Mouse (Mus musculus): Measurements from ENCODE around the gene Mettl24.
"Not testable (repeated sequence)": the region's sequence is repeated elsewhere in the genome, so short reads cannot be mapped to it uniquely, and the experiment has no call there.

The Mettl24 gene

DNA sequence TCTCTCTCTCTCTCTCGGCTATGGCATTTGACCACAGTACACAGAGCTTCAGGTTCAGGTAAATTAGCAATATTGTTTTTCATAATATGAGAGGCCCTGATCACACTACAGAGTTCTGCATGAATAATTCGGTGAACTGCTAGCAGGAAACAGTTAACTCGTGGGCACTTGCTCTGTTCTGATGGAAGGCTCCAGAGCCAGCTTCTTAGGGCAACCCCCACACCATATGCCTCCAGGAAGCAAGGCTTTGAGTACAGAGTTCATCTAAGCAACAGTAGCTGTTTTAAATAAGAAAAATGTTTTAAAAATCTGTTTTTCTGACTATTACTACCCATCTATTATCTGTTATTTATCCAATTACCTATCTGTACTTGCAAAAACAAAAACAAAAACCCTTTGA, 50.2 kb downstream of the Mettl24 start:
- no peak for DNase-seq (ENCODE audit: low read depth in 1 of 2, low spot score in 2 of 2)

DNA sequence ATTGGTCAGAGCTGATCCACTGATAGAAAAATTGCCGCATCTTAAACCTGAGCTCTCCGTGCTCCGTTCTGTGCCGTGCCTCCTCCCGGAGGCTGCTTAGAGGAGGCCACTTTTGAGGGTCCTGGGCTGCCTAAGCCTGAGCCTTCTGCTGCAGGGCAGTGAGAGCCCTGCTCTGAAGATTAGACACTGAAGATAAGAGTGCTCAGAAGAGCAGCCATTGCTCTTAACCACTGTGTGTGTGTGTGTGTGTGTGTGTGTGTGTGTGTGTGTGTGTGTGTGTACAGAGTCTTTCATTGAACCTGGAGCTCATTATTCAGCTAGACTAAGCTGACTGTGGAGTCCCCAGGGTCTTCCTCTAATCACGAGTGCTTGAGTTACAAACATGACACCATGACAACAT, 53.1 kb downstream of the Mettl24 start:
- no peak for DNase-seq (ENCODE audit: low read depth in 1 of 2, low spot score in 2 of 2)

DNA sequence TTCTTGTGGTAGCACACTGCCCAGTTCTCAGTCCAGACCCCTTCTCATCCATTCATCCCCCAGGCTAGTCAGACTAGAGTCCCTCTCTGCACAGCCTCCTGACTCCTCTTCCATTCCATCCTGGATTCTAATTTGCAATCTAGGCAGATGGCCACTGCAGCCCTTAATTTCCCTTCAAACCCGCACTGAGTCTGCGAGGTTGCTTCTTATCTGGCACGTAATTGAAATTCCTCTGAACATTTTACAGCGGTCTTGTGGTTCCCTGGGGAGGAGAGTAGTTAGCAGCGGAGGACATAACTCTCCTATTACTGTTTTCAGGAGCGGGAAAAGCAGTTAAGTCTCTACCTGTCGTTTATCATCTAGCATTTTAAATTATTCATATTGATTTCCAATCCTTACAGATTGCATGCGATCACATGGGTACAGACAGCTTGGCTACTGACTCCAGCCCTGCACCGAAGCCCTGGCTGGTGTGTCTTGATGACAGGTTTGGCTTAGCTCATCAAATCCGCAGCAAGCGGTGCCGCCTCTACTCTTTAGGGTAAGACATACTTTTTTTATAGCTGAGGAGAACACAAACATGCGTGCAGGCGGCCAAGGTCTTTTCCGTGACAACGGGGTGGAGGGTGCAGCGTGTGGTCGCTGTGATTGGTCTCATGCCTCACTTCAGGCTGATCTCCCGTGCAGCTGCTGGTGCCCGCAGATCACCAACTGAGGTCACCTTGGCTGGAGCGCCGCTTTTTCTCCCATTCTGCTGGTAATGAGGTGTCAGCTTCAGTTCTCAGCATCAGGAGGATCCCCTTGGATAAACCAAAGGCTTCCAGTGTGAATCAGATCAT, 54.4 kb downstream of the Mettl24 start:
- DNase-seq (ENCODE audit: low read depth in 1 of 2, low spot score in 2 of 2): no peak

DNA sequence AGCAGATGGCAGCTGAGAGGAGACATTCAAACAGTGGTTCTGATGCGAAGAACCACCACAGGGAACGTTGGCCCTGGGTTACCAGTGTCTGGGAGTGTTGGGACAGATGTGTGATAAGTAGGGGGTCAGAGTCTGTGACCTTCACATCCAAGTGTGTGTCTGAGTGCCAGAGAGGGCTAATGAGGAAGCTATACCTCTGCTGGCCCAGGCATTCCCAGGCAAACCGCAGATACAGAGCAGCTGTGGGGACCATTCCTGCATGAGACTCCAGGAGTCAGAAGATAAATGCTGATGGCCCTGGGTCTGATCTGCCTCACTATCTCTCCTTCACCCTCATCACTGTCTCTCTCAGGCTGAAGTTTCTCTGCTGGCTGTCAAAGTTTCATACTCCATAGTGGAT, 57.6 kb downstream of the Mettl24 start:
- no peak for DNase-seq (ENCODE audit: low read depth in 1 of 2, low spot score in 2 of 2)

DNA sequence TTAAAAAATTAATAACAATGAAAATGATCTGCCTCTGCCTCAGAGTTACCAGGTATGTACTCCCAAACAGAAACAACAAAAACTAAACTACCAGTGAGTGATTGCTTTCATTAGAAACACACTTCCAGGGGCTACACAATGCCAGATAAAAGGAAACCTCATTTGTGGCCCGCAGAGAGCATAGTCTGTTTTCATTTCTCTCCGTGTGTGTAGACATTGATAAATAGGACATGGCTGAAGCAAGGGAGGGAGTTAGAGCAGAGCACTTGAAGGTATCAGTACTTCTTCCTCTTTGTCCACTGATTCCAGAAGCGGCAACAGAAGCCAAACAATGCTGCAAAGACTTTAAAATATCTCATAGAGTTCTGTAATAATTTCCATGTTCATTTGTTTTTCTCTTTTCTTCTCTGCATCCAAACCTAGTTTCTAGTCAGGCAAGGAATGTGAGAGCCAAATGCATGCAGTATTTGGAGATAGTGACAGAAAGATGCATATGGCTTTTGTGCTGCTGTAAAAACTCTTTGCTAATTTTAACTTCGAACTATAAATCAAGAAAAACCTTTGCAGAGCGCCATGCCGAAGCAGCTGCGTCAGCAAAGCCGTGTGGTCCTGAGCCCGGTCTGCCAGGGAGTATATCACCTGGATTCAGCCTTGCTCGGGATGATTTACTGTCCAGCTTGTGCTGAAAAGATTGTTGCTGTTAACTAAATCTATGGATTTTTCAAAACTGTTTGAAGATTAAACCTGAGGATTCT, 67.4 kb downstream of the Mettl24 start:
- no peak for DNase-seq (ENCODE audit: low read depth in 1 of 2, low spot score in 2 of 2)

DNA sequence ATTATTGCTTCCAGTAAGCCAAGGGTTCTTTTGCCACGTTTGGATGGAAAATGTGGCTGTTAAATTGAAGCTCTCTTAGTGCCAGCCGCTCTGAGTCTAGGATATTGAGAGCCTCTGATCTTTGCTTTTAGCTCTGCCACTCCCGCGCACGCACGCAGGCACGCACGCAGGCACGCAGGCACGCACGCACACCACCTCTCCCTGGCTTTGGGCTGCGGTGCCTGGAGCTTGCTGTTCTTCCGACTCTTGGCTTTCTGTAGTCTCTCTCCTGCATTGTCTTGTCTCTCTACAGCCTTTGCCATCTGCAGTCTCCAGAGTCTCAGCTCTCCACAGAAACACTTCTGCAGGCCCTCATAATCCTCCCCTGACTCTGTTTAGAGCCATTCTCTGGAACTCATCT, 68.1 kb downstream of the Mettl24 start:
- no peak for DNase-seq (ENCODE audit: low read depth in 1 of 2, low spot score in 2 of 2)

DNA sequence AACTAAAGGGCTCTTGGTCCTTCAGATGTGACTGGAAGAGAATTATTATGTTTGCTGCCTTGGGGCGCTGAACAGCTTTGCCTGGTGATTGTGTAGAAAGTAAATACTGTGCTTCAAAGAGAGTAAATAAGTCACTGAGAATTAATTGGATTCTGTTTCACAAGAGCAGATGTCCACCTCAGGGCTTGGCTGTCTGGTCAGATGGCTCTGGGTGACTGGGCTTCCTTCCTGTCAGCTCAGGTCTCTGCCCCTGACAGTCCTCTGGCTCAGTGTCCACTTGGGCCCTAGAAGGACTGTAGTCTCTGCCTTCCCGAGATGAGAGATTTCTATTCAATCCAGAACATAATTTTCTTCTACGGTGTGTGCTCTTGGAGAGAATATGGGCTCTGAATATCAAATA, 70.0 kb downstream of the Mettl24 start:
- no peak for DNase-seq (ENCODE audit: low read depth in 1 of 2, low spot score in 2 of 2)

DNA sequence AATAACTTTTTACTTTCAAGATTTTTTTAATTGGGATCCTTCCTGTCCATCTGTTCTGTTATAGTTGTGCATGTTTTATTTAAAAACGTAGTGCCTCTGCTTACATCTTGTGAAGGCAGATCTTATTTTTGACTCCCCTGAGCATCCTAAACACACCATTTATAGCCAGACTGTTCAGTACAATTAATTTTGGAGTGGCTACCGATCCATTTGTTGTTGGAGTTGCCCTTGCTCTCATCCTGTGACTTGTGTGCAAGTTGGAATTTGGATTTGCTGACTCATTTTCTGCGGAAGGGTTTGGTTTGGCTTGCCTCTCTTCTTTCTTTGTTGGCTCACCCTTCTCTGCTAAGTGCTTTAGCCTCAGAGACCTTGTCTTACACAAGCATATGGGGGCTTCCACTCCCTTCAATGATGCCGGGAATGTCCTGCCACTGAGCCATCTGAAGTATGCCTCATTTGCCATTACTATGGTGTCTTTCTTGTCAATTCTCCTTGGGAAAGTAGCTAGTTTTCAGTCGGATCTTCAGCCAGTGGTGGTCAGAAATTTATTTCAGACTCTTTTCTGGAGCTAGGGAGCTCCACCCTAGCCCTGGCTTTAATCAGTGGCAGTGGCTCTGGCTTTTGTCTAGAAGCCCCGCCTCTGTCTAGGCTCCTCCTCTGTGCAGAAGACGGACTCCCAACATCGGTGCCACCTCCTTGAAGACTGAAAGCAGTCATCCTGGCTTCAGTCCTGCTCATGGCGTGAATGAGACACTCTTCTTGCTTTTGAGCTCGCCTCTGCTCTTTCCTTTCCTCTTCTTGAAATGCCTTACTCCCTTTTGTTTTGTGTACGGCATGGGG, 75.3 kb downstream of the Mettl24 start:
- no peak for DNase-seq (ENCODE audit: low read depth in 1 of 2, low spot score in 2 of 2)

DNA sequence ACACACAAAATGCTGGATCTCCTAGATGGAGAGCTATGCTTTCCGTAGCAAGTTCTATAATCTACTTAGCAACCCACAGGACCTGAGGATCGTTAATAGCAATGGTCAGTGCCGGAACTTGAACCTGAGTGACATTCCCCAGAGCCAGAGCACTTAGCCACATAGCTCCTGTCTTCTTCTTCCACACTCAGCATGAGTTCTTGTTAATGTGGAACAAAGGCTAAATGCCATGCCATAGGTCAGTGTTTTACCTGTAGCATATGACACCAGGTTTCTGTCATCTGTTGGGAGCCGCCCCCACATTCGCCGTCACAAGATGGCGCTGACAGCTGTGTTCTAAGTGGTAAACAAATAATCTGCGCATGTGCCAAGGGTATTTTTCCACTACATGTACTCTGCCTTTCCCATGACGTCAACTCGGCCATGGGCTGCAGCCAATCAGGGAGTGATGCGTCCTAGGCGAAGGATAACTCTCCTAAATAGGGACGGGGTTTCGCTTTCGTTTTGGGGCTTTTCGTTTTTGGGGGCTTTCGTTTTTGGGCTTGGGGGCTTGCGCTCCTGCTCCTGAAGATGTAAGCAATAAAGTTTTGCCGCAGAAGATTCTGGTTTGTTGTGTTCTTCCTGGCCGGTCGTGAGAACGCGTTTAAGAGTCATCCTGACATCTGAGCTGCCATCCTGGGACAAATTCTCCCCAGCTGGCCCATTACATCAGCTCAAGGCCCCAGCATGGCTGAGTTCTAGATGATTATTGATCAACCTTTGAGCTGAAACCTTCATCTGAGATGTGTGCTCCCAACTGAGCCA, 76.5 kb downstream of the Mettl24 start:
- not testable (repeated sequence) for DNase-seq (ENCODE audit: low read depth in 1 of 2, low spot score in 2 of 2)

DNA sequence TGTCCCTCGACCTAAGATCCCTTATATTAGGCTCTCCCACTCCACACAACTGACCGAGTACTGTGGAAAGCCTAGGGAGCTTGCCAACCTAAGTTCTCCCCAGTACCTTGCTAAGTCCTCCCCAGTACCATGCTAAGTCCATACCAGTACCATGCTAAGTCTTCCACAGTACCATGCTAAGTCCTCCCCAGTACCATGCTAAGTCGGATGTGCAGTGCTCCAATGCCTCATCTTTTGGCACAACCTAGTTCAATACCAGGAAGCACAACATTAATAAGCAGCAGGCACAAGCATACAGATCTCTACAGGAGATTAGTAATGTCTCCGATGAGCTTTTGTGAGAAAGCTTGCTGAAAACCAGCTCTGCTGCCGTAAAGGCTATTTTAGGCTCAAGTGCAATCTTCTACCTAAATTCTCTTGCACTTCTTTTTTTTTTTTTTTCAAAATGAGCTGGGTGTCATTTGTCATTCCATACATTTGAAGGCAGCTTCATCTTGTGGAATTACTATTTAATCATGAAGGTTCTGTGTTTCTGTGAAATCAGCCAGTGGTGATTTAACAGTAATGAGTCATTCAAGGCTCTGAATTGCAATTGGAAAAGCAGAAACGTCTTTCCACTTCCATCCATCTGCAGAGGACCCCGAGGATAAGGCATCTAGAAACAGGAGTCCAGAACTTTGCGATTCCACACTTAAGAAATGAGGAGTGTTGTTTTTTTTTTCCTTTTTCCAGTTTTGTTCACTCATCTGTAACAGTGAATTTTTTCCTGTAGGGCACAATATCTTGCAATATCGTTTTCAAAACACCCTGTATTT, 77.3 kb downstream of the Mettl24 start:
- DNase-seq (ENCODE audit: low read depth in 1 of 2, low spot score in 2 of 2): no peak

DNA sequence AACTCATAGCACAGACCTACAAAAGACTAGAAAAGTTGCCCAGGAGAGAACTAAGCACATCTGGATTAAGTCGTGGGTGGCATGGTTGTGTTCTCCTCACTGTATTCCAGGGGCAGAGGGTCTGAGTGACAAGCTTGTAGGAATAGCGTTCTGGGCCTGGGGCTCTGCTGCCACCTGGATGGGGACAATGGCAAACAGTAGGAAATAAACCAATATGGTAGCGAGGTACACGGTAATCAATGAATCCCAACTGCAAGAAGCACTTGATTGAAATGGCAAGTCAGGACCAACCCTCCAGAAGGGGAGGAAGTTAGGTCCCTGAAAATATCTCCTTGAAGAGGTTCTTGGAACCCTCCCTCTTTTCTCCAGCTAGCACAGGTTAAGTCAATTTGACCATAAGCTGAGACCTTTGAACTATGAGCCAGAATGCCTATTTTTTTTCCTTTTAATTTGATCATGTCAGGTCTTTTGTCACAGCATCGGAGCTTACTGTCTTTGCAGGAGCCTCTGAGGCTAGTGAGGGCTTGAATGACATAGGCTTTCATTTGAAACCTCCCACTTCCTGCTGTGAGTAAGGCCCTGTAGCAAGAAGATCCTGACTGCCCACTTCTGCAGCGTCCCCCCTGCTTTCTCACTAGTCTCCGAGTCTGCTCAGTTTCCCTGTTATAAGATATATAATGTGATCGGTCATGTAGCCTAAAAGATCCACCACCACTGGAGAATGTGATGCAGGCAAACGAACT, 78.1 kb downstream of the Mettl24 start:
- no peak for DNase-seq (ENCODE audit: low read depth in 1 of 2, low spot score in 2 of 2)

DNA sequence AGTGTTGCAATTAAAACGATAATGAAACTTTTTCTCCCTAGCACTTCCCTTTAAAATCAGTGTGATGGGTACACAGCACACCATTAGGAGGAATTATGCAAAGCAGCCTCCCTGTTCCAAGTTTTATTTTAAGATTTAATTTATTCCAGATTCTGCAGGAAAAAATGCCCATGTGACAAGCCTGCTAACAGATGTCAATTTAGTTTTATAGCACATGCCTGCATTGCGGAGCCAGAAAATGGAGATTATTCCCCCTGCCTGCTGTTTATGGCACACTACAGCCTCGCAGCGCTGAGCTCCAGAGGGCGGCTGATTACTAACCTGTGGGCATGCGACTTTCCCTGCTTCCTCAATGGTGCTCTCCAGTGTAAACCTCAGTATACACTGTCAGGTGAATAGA, 79.5 kb downstream of the Mettl24 start:
- no peak for DNase-seq (ENCODE audit: low read depth in 1 of 2, low spot score in 2 of 2)

DNA sequence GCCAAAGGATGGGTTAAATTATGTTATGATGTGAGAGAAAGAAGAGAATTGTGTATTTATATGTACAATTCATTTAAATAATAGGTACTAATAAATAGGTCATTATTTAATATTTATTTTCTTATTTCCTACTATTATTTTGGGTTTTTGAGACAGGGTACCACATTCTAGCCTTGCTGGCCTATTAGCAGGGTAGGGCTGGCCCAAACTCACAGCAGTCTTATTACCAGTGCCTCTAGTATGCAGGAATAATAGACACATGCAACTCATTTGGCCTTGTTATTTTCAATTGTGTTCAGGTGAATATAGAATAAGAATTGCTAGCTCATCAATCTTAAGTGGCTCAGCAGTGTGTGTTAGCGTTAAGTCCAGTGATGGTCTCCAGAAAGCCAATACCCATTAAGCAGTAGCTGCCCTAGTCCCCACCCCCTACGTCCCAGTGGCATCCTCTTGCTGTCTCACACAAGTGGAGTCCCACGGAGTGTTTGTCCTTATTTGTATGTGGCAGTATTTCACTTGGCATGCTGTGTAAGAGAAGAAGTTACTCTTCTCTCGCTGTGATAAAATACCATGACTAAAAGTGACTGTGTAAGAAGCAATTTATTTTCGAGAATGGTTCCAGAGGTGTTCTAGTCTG, 80.1 kb downstream of the Mettl24 start:
- DNase-seq (ENCODE audit: low read depth in 1 of 2, low spot score in 2 of 2): no peak

DNA sequence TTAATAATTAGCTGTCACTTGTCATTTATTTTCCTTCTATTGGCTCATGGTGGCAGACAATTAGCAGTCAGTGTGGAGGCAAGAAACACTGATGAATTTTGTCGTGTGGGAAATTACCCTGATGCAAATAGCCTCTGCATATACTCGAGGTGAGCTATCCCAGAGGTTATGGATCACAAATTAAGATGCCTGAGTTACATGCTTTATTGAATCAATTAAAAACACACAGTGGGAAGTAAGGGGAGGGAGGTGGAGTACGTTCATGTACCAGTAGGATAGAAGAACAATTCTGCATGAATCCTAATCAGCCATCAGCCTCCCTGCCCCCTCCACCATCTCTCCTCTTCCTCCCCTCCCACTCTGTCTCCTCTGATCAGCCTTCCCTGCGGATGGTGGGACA, 89.2 kb downstream of the Mettl24 start:
- no peak for DNase-seq (ENCODE audit: low read depth in 1 of 2, low spot score in 2 of 2)

DNA sequence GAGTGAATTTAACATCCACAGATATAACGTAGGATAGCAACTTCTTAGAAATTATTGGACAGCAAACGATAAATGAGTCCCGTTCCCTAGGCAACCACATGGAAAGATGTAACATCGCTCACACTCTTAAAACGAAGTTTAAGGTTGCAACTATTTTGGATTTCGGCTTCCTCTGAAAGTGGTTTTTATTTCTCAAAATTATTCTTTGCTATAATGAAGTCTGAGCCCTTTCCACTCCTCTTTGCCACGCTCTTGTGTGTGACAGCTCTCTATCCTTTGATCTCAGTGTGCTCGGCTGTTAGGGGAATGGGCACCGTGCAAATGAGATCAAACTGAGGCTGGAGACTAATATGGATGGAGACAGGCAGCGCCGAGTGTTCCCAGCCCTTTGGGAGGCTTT, 92.1 kb downstream of the Mettl24 start:
- no peak for DNase-seq (ENCODE audit: low read depth in 1 of 2, low spot score in 2 of 2)

DNA sequence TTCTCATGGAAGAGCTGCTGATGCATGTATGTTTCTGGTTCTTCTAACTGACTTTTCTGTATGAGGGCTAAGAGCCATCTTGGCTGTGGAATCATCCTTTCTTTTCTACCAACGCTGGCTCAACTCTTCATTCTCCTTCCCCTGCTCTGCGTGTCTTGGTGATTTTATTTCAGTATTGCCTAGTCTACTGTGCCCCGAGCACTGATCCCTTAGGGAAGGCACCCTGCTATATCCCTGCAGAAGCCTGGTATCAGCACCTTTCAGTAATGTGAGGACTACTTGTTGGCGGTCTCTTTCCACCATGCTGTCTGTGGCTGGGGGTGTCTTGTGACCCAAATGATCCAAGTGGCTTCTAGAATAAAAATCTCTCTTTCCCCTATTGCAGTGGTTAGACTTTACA, 92.6 kb downstream of the Mettl24 start:
- no peak for DNase-seq (ENCODE audit: low read depth in 1 of 2, low spot score in 2 of 2)

DNA sequence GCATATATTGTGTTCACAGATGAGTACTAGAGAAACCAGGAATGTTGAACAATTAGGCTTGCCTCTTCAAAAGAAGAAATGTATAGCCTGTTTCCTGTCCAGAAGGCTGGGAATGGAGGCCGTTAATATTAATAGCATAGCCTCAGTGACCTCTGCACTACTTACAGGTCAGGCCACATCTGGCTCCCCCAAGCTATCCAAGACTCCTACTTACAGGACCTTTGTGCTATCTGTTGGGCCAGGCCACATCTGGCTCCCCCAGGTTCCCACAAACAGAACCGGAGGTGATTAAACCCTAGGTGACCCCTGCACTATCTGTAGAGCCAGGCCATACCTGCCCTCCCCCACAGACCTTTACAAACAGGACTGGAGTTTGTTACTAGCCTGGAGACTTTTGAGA, 94.1 kb downstream of the Mettl24 start:
- DNase-seq (ENCODE audit: low read depth in 1 of 2, low spot score in 2 of 2): no peak

DNA sequence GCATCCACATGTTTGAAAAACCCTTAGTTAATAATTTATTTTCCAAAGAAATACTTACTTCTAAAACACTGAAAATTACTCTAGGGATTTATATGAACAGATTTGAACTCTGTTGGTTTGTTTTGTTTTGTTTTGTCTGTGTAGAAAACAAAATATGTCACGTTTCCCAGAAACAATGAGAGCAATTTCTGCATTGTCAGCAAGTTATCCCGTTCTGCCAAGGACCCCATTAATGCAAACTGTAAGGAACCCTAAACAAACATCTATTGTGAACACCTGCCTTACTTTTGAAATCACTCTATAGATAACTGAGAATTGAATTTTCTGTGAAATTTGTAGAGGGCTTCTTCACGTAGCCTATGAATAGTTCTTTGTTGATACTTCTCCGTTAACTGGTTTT, 95.4 kb downstream of the Mettl24 start:
- DNase-seq (ENCODE audit: low read depth in 1 of 2, low spot score in 2 of 2): no peak

DNA sequence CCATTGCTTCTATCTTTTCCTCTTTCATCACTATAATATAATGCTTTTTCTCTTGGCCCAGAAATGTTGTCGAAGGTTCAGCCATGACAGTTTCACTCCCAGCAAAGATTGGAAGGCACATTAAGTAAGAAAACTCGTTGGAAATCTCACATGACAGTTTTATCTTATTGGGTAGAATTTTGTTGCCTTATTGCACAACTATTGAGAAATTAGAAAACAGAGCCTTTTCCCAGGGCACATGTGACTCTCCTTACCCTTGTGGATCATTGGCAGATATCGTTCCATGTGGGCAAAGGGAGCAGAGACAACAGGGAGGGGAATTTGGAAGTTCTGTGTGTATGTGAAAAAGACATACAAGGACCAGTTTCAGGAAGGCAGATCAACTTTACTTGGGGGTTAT, 107.3 kb downstream of the Mettl24 start:
- DNase-seq (ENCODE audit: low read depth in 1 of 2, low spot score in 2 of 2): no peak

Data from monocyte, adult 2 months (primary cell).